In the genomic region with DNA sequence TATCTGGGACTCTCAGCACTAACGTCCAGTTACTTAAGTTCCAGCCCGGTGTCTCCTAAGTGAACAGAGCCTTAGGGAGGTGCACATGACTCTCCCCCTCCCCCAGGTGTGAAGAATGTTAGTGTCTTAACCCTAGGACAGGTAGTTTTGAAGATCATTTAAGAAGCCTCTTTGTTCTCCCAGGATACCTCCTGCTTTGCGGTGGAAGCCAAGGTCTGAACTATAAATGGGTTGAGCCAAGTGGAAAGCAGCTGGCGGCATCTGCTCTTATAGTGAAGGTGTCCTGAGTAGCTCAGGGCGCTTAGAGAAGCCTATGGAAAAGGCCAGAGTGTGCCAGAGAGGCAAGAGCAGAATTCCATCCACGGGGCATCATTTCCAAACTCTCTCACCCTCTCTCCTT, we compare ENCODE assay signal across 10 mouse cellular contexts. TPM values are rescaled to one million over a fixed set of nuclear protein-coding genes. Genes with fewer than 3 reads are reported as not detected.
DNase-seq lines count a peak whose midpoint lies in the region; ATAC-seq and TF ChIP-seq lines count a peak whose summit lies in the region.
"Had no signal": no experiment of that assay in that cellular context is flagged by ENCODE, and none has a peak within 500 bp of the region (broad histone marks: within the 10 kb centered on the region; RNA-seq: fewer than 3 reads in every experiment).

No protein-coding gene starts in this region.

- ATAC-seq in intestine, embryonic 14.5 days (replicated peaks; ENCODE audit: low FRiP score, low TSS enrichment, low read depth), result no peak
- ATAC-seq in intestine, postnatal 0 days, result no peak
- no peak for ATAC-seq in G1E (ENCODE audit: extremely low read depth, insufficient number of reproducible peaks, low FRiP score, poor library complexity, severe bottlenecking)
- ATAC-seq in embryonic facial prominence, embryonic 15.5 days (ENCODE audit: insufficient number of reproducible peaks, low FRiP score, low TSS enrichment, low read depth), result no peak
- no peak for ATAC-seq in liver, embryonic 16.5 days (ENCODE audit: low read depth)

- H3K4me2 ChIP-seq in intestine, embryonic 14.5 days (ENCODE audit: low read length), result peak overlapping the region; percentile 38
- H3K4me2 ChIP-seq in intestine, postnatal 0 days (replicated peaks; ENCODE audit: low read depth), result no peak overlapping the region
- H3K4me2 ChIP-seq in embryonic facial prominence, embryonic 15.5 days (replicated peaks), result peak overlapping the region; percentile 19; the same call in 1 of the 2 replicates
- H3K4me2 ChIP-seq in liver, embryonic 16.5 days (ENCODE audit: low read depth, low read length), result peak overlapping the region; percentile 47

- H3K4me1 ChIP-seq in intestine, embryonic 14.5 days (replicated peaks; ENCODE audit: control insufficient read depth, insufficient read depth, low read length), result peaks cover 19% of the 10 kb centered on the region
- H3K4me1 ChIP-seq in intestine, postnatal 0 days (replicated peaks; ENCODE audit: control insufficient read depth, insufficient read depth, low read length), result 0 out of 2 replicates have a peak, but pooled peaks cover 5% of the 10 kb centered on the region
- peaks cover 77% of the 10 kb centered on the region for H3K4me1 ChIP-seq in G1E (ENCODE audit: insufficient read depth, low read depth, low read length)
- peaks cover 22% of the 10 kb centered on the region for H3K4me1 ChIP-seq in embryonic facial prominence, embryonic 15.5 days
- peaks cover 19% of the 10 kb centered on the region for H3K4me1 ChIP-seq in liver, embryonic 16.5 days (ENCODE audit: control insufficient read depth, low read depth, low read length)

- H3K27ac ChIP-seq in intestine, embryonic 14.5 days (ENCODE audit: low read depth), result no peak overlapping the region; the same call in 1 of the 2 replicates
- H3K27ac ChIP-seq in intestine, postnatal 0 days (ENCODE audit: low read depth, low read length), result no peak overlapping the region
- no peak overlapping the region for H3K27ac ChIP-seq in embryonic facial prominence, embryonic 15.5 days (replicated peaks)
- H3K27ac ChIP-seq in liver, embryonic 16.5 days (ENCODE audit: low read length), result no peak overlapping the region

- no peak overlapping the region for H3K4me3 ChIP-seq in intestine, embryonic 14.5 days (ENCODE audit: low read depth, low read length)
- no peak overlapping the region for H3K4me3 ChIP-seq in intestine, postnatal 0 days (ENCODE audit: low read depth, low read length)
- H3K4me3 ChIP-seq in G1E (ENCODE audit: low read depth, low read length), result peak overlapping the region; percentile 67
- no peak overlapping the region for H3K4me3 ChIP-seq in embryonic facial prominence, embryonic 15.5 days (replicated peaks)
- no peak overlapping the region for H3K4me3 ChIP-seq in liver, embryonic 16.5 days (ENCODE audit: low read depth, low read length)

- H3K36me3 ChIP-seq in intestine, embryonic 14.5 days (ENCODE audit: control insufficient read depth, insufficient read depth, low read length), result no peaks in the 10 kb centered on the region
- no peaks in the 10 kb centered on the region for H3K36me3 ChIP-seq in intestine, postnatal 0 days (ENCODE audit: control insufficient read depth, insufficient read depth)
- no peaks in the 10 kb centered on the region for H3K36me3 ChIP-seq in G1E (replicated peaks)
- no peaks in the 10 kb centered on the region for H3K36me3 ChIP-seq in embryonic facial prominence, embryonic 15.5 days
- no peaks in the 10 kb centered on the region for H3K36me3 ChIP-seq in liver, embryonic 16.5 days (ENCODE audit: control insufficient read depth, insufficient read depth)

- no peak for TF ChIP-seq CTCF in intestine, postnatal 0 days (IDR thresholded peaks at IDR 0.05; ENCODE audit: low read depth)
- no peak for TF ChIP-seq CTCF in G1E (IDR thresholded peaks at IDR 0.05; ENCODE audit: low read depth, low read length)

- 20% methylated on average over 6 of the region's 6 CpGs for WGBS in intestine, embryonic 14.5 days
- WGBS in intestine, postnatal 0 days, result 31% methylated on average over 6 of the region's 6 CpGs
- 13% methylated on average over 6 of the region's 6 CpGs for WGBS in embryonic facial prominence, embryonic 15.5 days
- 12% methylated on average over 6 of the region's 6 CpGs for WGBS in liver, embryonic 16.5 days (ENCODE audit: insufficient replicate concordance)

- H3K27me3 ChIP-seq in intestine, embryonic 14.5 days (replicated peaks; ENCODE audit: control insufficient read depth, insufficient read depth, low read length), result no peaks in the 10 kb centered on the region
- no peaks in the 10 kb centered on the region for H3K27me3 ChIP-seq in intestine, postnatal 0 days (replicated peaks; ENCODE audit: control insufficient read depth, insufficient read depth, low read length)
- H3K27me3 ChIP-seq in G1E (ENCODE audit: insufficient read depth, low read length), result peaks cover 2% of the 10 kb centered on the region; the same call in 1 of the 2 replicates
- no peaks in the 10 kb centered on the region for H3K27me3 ChIP-seq in embryonic facial prominence, embryonic 15.5 days
- H3K27me3 ChIP-seq in liver, embryonic 16.5 days (ENCODE audit: control insufficient read depth, insufficient read depth, low read depth, low read length), result no peaks in the 10 kb centered on the region; the same call in 1 of the 2 replicates

- no peak overlapping the region for H3K9ac ChIP-seq in intestine, embryonic 14.5 days (ENCODE audit: low read length)
- no peak overlapping the region for H3K9ac ChIP-seq in intestine, postnatal 0 days (ENCODE audit: low read depth, low read length)
- H3K9ac ChIP-seq in embryonic facial prominence, embryonic 15.5 days, result no peak overlapping the region
- no peak overlapping the region for H3K9ac ChIP-seq in liver, embryonic 16.5 days (ENCODE audit: low read depth, low read length)

- DNase-seq in intestine, embryonic 14.5 days (ENCODE audit: low spot score), result no peak
- no peak for DNase-seq in G1E (ENCODE audit: low spot score)
- no peak for DNase-seq in layer of hippocampus, adult 11-12 months (ENCODE audit: low spot score)
- DNase-seq in frontal cortex, postnatal 14 days (ENCODE audit: low spot score in 2 of 2), result no peak
- DNase-seq in urinary bladder, postnatal 25 days (ENCODE audit: low spot score), result no peak
- DNase-seq: cerebellum, adult 8-10 months had no signal

- no peaks in the 10 kb centered on the region for H3K9me3 ChIP-seq in intestine, embryonic 14.5 days (ENCODE audit: control insufficient read depth, low read length)
- no peaks in the 10 kb centered on the region for H3K9me3 ChIP-seq in intestine, postnatal 0 days (ENCODE audit: control insufficient read depth)
- no peaks in the 10 kb centered on the region for H3K9me3 ChIP-seq in G1E (replicated peaks)
- no peaks in the 10 kb centered on the region for H3K9me3 ChIP-seq in embryonic facial prominence, embryonic 15.5 days (replicated peaks)
- no peaks in the 10 kb centered on the region for H3K9me3 ChIP-seq in liver, embryonic 16.5 days (replicated peaks; ENCODE audit: control insufficient read depth, low read length)

RNA-seq across cellular contexts. Expression of gene F2rl1, which starts 10.0 kb away (rescaled TPM):
- 14.2 and 14.3 TPM in 2 replicates for polyA plus RNA-seq in intestine, embryonic 14.5 days (2014; fragmentation: Nextera tagmentation; extraction: Ambion mirVana)
- 32.6 and 36.4 TPM in 2 replicates for polyA plus RNA-seq in intestine, postnatal 0 days (2015; fragmentation: Nextera tagmentation; extraction: Ambion mirVana)
- total RNA-seq in G1E (2014; fragmentation: Nextera tagmentation) (not detected in 2 replicates), G1E (2017) (0.05 and 0.06 TPM in 2 replicates)
- not detected in 2 replicates for polyA plus RNA-seq in G1E (2012)
- polyA plus RNA-seq in embryonic facial prominence, embryonic 15.5 days (2015; fragmentation: Nextera tagmentation; extraction: Ambion mirVana), result 4.5 and 5.1 TPM in 2 replicates
- polyA plus RNA-seq in liver, embryonic 16.5 days (2015; fragmentation: Nextera tagmentation; extraction: Ambion mirVana), result 0.58 and 0.68 TPM in 2 replicates

RNA-seq across cellular contexts. Expression of gene S100z, which starts 56.5 kb away (rescaled TPM):
- not detected in 2 replicates for polyA plus RNA-seq in intestine, embryonic 14.5 days (2014; fragmentation: Nextera tagmentation; extraction: Ambion mirVana)
- polyA plus RNA-seq in intestine, postnatal 0 days (2015; fragmentation: Nextera tagmentation; extraction: Ambion mirVana), result 2.0 and 2.1 TPM in 2 replicates
- total RNA-seq in G1E (2014; fragmentation: Nextera tagmentation) (not detected in 2 replicates), G1E (2017) (not detected in 2 replicates)
- not detected in 2 replicates for polyA plus RNA-seq in G1E (2012)
- polyA plus RNA-seq in embryonic facial prominence, embryonic 15.5 days (2015; fragmentation: Nextera tagmentation; extraction: Ambion mirVana), result 5.2 and 6.3 TPM in 2 replicates
- not detected in 2 replicates for polyA plus RNA-seq in liver, embryonic 16.5 days (2015; fragmentation: Nextera tagmentation; extraction: Ambion mirVana)
- total RNA-seq: layer of hippocampus, postnatal 14 days had no signal
